Mouse (Mus musculus) hindbrain, embryonic 13.5 days (tissue): ENCODE measurements at regions not wholly inside any gene's neighbourhood (a gene's known extent, or its start where the extent isn't known, plus 50 kb on each side); places are given as distances from the start of the nearest gene placed in this dataset.
A peak's percentile ranks its signal among the peaks of the same experiment; 100 is the strongest.

Experiments used
- ATAC-seq: fragments of 200-750 bp; cut with Nextera tagmentation; 2 replicates; pipeline ENCODE4 v1.8.0; 2017; ENCODE audit warnings: moderate TSS enrichment; ENCODE audit not compliant: low FRiP score
- H3K27ac ChIP-seq: fragments of 300-500 bp; sonication (generic); 2 replicates; pipeline ENCODE4 v1.5.1; 2015; ENCODE audit warnings: inconsistent platforms, mild to moderate bottlenecking, moderate library complexity
- H3K27me3 ChIP-seq: fragments of 300-500 bp; sonication (generic); 2 replicates; pipeline ENCODE4 v1.6.1; 2015; ENCODE audit warnings: mild to moderate bottlenecking, inconsistent platforms
- H3K36me3 ChIP-seq: fragments of 300-500 bp; sonication (generic); 2 replicates; pipeline ENCODE4 v1.6.1; 2015; ENCODE audit warnings: mild to moderate bottlenecking, inconsistent platforms
- H3K4me1 ChIP-seq: fragments of 300-500 bp; sonication (generic); replicated peaks from 2 replicates; pipeline ENCODE4 v1.6.1; 2015; ENCODE audit warnings: inconsistent platforms
- H3K4me2 ChIP-seq: fragments of 300-500 bp; sonication (generic); 2 replicates; pipeline ENCODE4 v1.6.1; 2015; ENCODE audit warnings: inconsistent platforms, mild to moderate bottlenecking, moderate library complexity
- H3K4me3 ChIP-seq: fragments of 300-500 bp; sonication (generic); 2 replicates; pipeline ENCODE4 v1.5.1; 2015; ENCODE audit warnings: mild to moderate bottlenecking, inconsistent platforms
- H3K9ac ChIP-seq: fragments of 300-500 bp; sonication (generic); 2 replicates; pipeline ENCODE4 v1.6.1; 2015; ENCODE audit warnings: mild to moderate bottlenecking, inconsistent platforms
- H3K9me3 ChIP-seq: fragments of 300-500 bp; sonication (generic); 2 replicates; pipeline ENCODE4 v1.6.1; 2016; ENCODE audit warnings: inconsistent platforms
- WGBS: fragments of 180-500 bp; shearing (Covaris S2); methylation state at CpG from one replicate; pipeline ENCODE4 v1.1.7; 2015; 5-methylcytosine and 5-hydroxymethylcytosine counted together

DNA sequence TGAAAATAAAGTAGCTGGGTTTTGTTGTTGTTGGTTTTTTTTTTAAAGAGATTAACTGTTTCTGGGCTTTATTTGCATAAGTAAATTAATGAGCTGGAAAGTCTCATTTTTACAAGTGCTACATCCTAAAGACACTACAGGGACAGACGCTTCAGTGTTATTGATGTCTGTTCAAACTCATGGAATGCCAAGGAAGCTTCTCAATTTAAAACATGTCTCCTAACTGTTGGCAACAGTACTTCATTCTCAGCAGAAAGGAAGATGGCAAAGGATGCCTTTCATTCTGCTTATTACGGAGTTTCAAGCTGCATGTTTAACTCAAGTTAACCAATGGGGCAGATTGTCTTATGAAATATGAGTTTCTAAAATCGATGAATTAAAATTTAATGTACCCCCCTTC lies 187.3 kb downstream of the Fam84a start:
- H3K9me3 ChIP-seq = no peaks in the 10 kb centered on the region
- H3K9ac ChIP-seq = no peak overlapping the region
- H3K4me3 ChIP-seq = no peak overlapping the region
- no peaks in the 10 kb centered on the region for H3K36me3 ChIP-seq
- H3K4me1 ChIP-seq = no peaks in the 10 kb centered on the region
- H3K4me2 ChIP-seq = no peak overlapping the region
- no peak overlapping the region for H3K27ac ChIP-seq
- H3K27me3 ChIP-seq = no peaks in the 10 kb centered on the region
- no peak for ATAC-seq
- 86% methylated on average over 3 of the region's 3 CpGs for WGBS

DNA sequence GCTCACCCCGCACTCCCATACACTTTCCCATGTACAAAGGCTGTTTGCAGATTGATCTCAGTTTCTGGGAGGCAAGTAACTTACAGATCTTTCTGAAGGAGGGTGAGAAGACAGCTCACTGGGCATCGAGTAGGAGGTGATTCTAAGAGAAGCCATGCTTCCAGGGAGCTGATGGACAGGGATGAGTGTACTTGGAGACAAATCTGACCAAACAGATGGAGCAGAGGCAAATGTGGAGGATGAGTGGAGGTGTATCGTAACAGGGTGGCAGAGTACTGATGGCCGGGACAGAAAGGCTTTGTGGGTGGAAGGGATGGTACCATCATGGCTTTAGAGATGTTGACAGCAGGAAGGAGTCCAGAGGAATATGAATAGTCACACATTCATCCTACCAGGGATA lies 212.4 kb downstream of the Fam84a start:
- Histone ChIP-seq H3K9me3 (no peaks in the 10 kb centered on the region), H3K36me3 (no peaks in the 10 kb centered on the region), H3K4me3 (no peak overlapping the region), H3K4me1 (no peaks in the 10 kb centered on the region), H3K27ac (no peak overlapping the region), H3K27me3 (no peaks in the 10 kb centered on the region), H3K9ac (no peak overlapping the region), H3K4me2 (no peak overlapping the region)
- WGBS = 86% methylated on average over 4 of the region's 4 CpGs
- no peak for ATAC-seq

GRCm38 (mm10) chr12:13921066-13921465 lies 230.8 kb downstream of the Fam84a start:
- WGBS = 67% methylated on average over 1 of the region's 1 CpGs
- no peaks in the 10 kb centered on the region for H3K27me3 ChIP-seq
- H3K9me3 ChIP-seq = no peaks in the 10 kb centered on the region
- H3K4me2 ChIP-seq = no peak overlapping the region
- no peaks in the 10 kb centered on the region for H3K4me1 ChIP-seq
- H3K9ac ChIP-seq = no peak overlapping the region
- H3K4me3 ChIP-seq = no peak overlapping the region
- no peak overlapping the region for H3K27ac ChIP-seq
- ATAC-seq = no peak
- no peaks in the 10 kb centered on the region for H3K36me3 ChIP-seq

DNA sequence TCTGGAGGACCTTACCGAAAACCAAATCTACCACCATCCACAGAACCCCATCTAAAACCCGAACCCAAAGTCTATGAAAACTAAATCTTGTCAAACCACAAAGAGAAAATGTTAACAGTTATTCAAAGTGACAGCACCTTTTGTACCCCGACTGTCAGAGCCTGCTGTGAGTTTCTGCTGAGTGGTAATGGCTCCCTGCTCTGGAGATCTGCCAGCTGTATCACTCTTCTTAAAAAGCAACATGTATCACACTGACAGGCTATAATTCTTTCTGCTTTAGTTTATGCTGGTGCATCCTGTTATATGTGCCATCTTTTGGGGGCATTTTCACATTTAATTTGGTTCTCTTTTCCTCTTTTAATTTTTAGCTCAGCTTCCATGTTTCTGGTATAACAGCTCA lies 268.5 kb downstream of the Fam84a start:
- H3K9me3 ChIP-seq = no peaks in the 10 kb centered on the region
- WGBS = 54% methylated on average over 3 of the region's 3 CpGs
- H3K4me3 ChIP-seq = no peak overlapping the region
- H3K4me1 ChIP-seq = no peaks in the 10 kb centered on the region
- no peaks in the 10 kb centered on the region for H3K36me3 ChIP-seq
- no peaks in the 10 kb centered on the region for H3K27me3 ChIP-seq
- H3K9ac ChIP-seq = no peak overlapping the region
- no peak for ATAC-seq
- H3K4me2 ChIP-seq = no peak overlapping the region
- no peak overlapping the region for H3K27ac ChIP-seq

DNA sequence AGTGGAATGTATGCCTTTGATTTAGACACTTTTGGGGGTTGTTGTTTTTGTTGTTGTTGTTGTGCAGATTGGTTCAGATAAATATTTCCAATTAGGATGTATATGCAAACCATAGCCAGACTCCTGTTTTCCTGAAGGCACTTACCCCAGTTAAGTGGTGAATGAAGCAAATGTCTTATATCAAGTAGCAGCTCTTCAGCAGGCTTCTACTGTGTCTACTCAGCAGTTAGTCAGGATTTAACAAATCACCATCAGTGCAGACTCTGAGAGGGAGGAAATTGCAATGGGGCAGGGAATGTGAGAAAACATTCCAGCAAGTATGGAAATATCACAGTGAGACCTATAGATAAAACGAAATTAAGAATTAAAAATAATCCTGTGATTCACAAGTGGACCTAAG lies 282.7 kb downstream of the Fam84a start:
- 67% methylated on average over 1 of the region's 1 CpGs for WGBS
- H3K4me3 ChIP-seq = no peak overlapping the region
- no peak overlapping the region for H3K9ac ChIP-seq
- no peak for ATAC-seq
- no peaks in the 10 kb centered on the region for H3K9me3 ChIP-seq
- no peak overlapping the region for H3K27ac ChIP-seq
- no peaks in the 10 kb centered on the region for H3K36me3 ChIP-seq
- no peak overlapping the region for H3K4me2 ChIP-seq
- H3K27me3 ChIP-seq = no peaks in the 10 kb centered on the region
- no peaks in the 10 kb centered on the region for H3K4me1 ChIP-seq

GRCm38 (mm10) chr12:13861226-13861625 lies 290.6 kb downstream of the Fam84a start:
- Histone ChIP-seq H3K36me3 (no peaks in the 10 kb centered on the region), H3K9me3 (no peaks in the 10 kb centered on the region), H3K27me3 (no peaks in the 10 kb centered on the region), H3K4me3 (no peak overlapping the region), H3K4me2 (no peak overlapping the region), H3K9ac (no peak overlapping the region), H3K27ac (no peak overlapping the region), H3K4me1 (no peaks in the 10 kb centered on the region)
- 93% methylated on average over 7 of the region's 7 CpGs for WGBS
- ATAC-seq = no peak

DNA sequence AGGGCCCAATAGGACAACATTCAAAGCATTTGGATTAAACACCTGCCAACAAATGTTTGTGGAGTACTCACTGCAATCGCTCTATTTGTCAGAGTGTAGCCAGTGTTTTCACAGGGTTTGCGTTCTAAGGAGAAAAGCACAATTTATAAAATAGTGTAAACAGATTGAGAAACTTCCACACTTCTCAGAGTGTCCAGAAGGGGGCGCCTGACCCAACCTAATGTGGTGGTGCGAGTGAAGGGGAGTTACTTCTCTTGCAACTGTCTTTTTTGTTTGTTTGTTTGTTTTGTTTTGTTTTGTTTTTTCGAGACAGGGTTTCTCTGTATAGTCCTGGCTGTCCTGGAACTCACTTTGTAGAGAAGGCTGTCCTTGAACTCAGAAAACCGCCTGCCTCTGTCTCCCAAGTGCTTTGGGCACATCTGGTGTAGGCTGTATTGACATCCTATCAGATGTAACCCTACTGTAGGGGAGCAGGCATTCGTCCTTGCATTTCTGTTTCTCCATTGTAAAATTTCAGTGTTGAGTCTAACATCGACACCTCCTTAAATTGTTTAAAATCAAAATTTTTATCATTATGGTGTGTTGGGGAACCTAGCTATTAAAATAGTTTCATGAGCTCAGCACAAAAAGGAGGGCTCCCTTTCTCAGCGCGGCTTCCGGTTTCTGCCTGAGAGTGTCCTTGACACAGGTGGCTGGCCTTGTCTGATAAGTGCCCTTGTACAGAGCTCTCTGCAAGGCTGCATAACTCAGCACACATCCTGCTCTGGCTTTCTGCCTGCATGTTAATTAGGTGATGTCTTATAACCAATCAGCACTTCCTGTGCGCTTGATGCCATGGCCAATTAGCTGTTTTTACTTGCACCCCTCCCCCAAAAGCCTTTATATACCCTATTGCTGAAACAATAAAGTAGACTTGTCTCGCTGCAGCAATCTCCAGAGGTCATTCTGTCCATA lies 307.0 kb downstream of the Fam84a start:
- no peaks in the 10 kb centered on the region for H3K36me3 ChIP-seq
- peaks cover 6% of the 10 kb centered on the region; the same call in 1 of the 2 replicates for H3K4me1 ChIP-seq
- H3K4me3 ChIP-seq = no peak overlapping the region
- no peak overlapping the region for H3K4me2 ChIP-seq
- WGBS = 60% methylated on average over 13 of the region's 13 CpGs
- no peak overlapping the region for H3K9ac ChIP-seq
- peak; percentile 74 for ATAC-seq
- H3K9me3 ChIP-seq = peaks cover 7% of the 10 kb centered on the region; the same call in 1 of the 2 replicates
- no peak overlapping the region for H3K27ac ChIP-seq
- H3K27me3 ChIP-seq = no peaks in the 10 kb centered on the region

GRCm38 (mm10) chr12:13843423-13844080 lies 308.3 kb downstream of the Fam84a start:
- Histone ChIP-seq H3K27ac (no peak overlapping the region), H3K9ac (no peak overlapping the region), H3K4me1 (peaks cover 6% of the 10 kb centered on the region; the same call in 1 of the 2 replicates), H3K4me3 (no peak overlapping the region), H3K36me3 (no peaks in the 10 kb centered on the region), H3K9me3 (0 out of 2 replicates have a peak, but pooled peaks cover 3% of the 10 kb centered on the region), H3K27me3 (no peaks in the 10 kb centered on the region), H3K4me2 (no peak overlapping the region)
- ATAC-seq = peak; percentile 57
- WGBS = 47% methylated on average over 5 of the region's 5 CpGs

- Histone ChIP-seq H3K4me3 (no peak overlapping the region), H3K9me3 (no peaks in the 10 kb centered on the region), H3K4me1 (peaks cover 6% of the 10 kb centered on the region; the same call in 1 of the 2 replicates), H3K36me3 (no peaks in the 10 kb centered on the region), H3K9ac (no peak overlapping the region), H3K27me3 (no peaks in the 10 kb centered on the region), H3K4me2 (no peak overlapping the region), H3K27ac (no peak overlapping the region)
- no peak for ATAC-seq
- 89% methylated on average over 1 of the region's 1 CpGs for WGBS
These were observed 310.6 kb downstream of the Fam84a start for GRCm38 (mm10) chr12:13841238-13841637.

DNA sequence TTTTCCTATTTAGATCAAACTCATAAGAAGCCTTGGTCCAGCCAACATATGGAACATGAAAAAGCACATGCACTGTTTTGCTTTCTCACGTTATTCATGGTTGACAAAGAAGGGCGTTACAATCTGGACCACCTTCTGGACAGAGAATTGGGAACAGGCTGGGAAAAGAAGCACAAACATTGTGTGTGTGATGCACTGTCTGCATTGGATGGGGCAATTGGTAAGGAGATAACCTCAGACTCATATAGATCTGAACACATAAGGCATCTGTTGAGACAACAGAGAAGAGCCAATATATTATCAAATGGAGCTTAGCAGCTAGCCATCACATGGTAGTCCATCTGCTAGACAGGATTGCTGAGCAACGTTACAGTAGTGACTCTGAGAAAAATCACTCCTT lies 317.1 kb downstream of the Fam84a start:
- no peak for ATAC-seq
- no peaks in the 10 kb centered on the region for H3K4me1 ChIP-seq

DNA sequence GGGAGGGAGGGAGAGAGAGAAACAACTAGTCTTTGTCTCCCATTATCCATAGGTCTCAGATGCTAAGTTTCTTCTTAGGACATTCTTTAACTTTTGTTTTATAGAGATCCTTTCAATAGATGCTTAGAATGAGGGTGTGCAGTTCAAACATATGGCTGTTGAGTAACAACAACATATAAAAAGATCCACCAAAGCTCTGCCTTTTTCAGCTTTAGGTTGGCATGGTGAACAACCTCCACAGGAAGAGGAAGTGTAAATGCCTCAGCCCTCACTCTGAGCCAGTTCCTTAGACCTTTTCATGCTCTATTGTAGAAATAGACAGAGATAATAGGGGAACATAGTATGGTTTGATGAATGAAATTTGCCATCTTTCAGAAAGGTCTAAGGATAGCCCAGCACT lies 326.0 kb downstream of the Fam84a start:
- Histone ChIP-seq H3K9ac (no peak overlapping the region), H3K27ac (no peak overlapping the region), H3K4me2 (no peak overlapping the region), H3K4me3 (no peak overlapping the region), H3K36me3 (no peaks in the 10 kb centered on the region), H3K4me1 (no peaks in the 10 kb centered on the region), H3K27me3 (no peaks in the 10 kb centered on the region), H3K9me3 (no peaks in the 10 kb centered on the region)
- no peak for ATAC-seq

More for the DNA sequence above, 317.1 kb downstream of the Fam84a start:
- H3K4me2 ChIP-seq = no peak overlapping the region
- H3K9ac ChIP-seq = no peak overlapping the region
- no peak overlapping the region for H3K27ac ChIP-seq
- H3K36me3 ChIP-seq = no peaks in the 10 kb centered on the region
- H3K4me3 ChIP-seq = no peak overlapping the region
- 84% methylated on average over 3 of the region's 3 CpGs for WGBS
- no peaks in the 10 kb centered on the region for H3K9me3 ChIP-seq
- H3K27me3 ChIP-seq = no peaks in the 10 kb centered on the region

DNA sequence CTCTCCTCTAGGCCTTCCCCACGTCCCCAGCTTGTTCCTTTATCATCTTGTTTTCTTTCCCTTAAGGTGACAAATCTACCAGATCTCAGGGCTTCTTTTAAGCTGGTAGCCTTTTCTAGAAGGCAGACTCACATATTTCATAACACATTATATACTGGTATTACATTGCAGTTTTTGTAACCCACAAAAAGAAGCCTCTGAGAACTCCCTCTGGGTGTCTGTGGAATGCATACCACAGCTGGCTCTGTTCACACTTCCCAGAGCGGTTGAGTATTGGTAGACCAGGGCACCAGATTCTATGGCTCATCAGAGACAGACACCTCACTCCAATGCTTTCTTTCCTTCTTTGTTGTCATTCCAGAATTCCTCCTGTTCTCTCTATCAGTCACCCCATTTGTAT lies 336.4 kb downstream of the Fam84a start:
- 69% methylated on average over 2 of the region's 2 CpGs for WGBS
- ATAC-seq = no peak
- H3K36me3 ChIP-seq = no peaks in the 10 kb centered on the region
- no peaks in the 10 kb centered on the region for H3K9me3 ChIP-seq
- H3K4me2 ChIP-seq = no peak overlapping the region
- H3K27ac ChIP-seq = no peak overlapping the region
- no peak overlapping the region for H3K4me3 ChIP-seq
- no peak overlapping the region for H3K9ac ChIP-seq
- H3K4me1 ChIP-seq = no peaks in the 10 kb centered on the region
- no peaks in the 10 kb centered on the region for H3K27me3 ChIP-seq

DNA sequence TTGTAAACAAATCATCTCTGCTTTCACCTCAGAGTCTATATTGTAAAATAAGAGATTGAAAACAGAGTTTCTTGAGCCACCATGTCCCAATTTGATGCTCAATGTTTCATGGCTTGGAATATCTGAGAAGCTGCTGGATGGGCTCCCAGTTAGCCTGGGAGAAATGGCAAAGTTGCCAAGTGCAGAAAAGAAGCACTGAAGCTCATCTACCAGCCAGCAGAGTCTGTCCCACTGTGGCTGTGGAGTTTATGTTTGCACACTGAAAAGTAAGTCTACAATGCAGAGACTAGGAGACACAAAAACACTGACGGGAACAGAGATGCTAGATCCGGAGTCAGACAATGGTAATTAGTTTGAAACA lies 341.7 kb downstream of the Fam84a start:
- no peak overlapping the region for H3K9ac ChIP-seq
- no peaks in the 10 kb centered on the region for H3K27me3 ChIP-seq
- no peak overlapping the region for H3K4me3 ChIP-seq
- H3K36me3 ChIP-seq = no peaks in the 10 kb centered on the region
- no peak overlapping the region for H3K27ac ChIP-seq
- WGBS = 73% methylated on average over 2 of the region's 2 CpGs
- H3K9me3 ChIP-seq = no peaks in the 10 kb centered on the region
- no peaks in the 10 kb centered on the region for H3K4me1 ChIP-seq
- no peak for ATAC-seq
- H3K4me2 ChIP-seq = no peak overlapping the region
